Mouse (Mus musculus) stomach, embryonic 16.5 days (tissue): ENCODE measurements around the gene Pafah1b2. TPM values are rescaled to one million over a fixed set of nuclear protein-coding genes. Genes with fewer than 3 reads are reported as not detected.
A peak's percentile ranks its signal among the peaks of the same experiment; 100 is the strongest.

ENCODE experiments used
- ATAC-seq: fragments of 200-750 bp; cut with Nextera tagmentation; 2 replicates; pipeline ENCODE4 v1.8.0; 2017; ENCODE audit warnings: moderate number of reproducible peaks, moderate TSS enrichment; ENCODE audit not compliant: insufficient read depth, low FRiP score
- H3K27ac ChIP-seq: fragments of 300-500 bp; sonication (generic); 2 replicates; pipeline ENCODE4 v1.5.1; 2014; ENCODE audit warnings: low read length
- H3K27me3 ChIP-seq: fragments of 300-500 bp; sonication (generic); 2 replicates; pipeline ENCODE4 v1.6.1; 2014; ENCODE audit warnings: low read length, control low read depth, mixed read lengths; ENCODE audit not compliant: control insufficient read depth, insufficient read depth
- H3K36me3 ChIP-seq: fragments of 300-500 bp; sonication (generic); 2 replicates; pipeline ENCODE4 v1.6.1; 2014; ENCODE audit warnings: low read length; ENCODE audit not compliant: control insufficient read depth, insufficient read depth
- H3K4me1 ChIP-seq: fragments of 300-500 bp; sonication (generic); 2 replicates; pipeline ENCODE4 v1.6.1; 2014; ENCODE audit warnings: low read length, control low read depth, mixed read lengths; ENCODE audit not compliant: control insufficient read depth, insufficient read depth
- H3K4me2 ChIP-seq: fragments of 300-500 bp; sonication (generic); 2 replicates; pipeline ENCODE4 v1.6.1; 2014; ENCODE audit warnings: low read depth, low read length, mixed read lengths
- H3K4me3 ChIP-seq: fragments of 300-500 bp; sonication (generic); replicated peaks from 2 replicates; pipeline ENCODE4 v1.5.1; 2014; ENCODE audit warnings: mild to moderate bottlenecking, low read length
- H3K9ac ChIP-seq: fragments of 300-500 bp; sonication (generic); 2 replicates; pipeline ENCODE4 v1.6.1; 2014; ENCODE audit warnings: low read length
- H3K9me3 ChIP-seq: fragments of 300-500 bp; sonication (generic); replicated peaks from 2 replicates; pipeline ENCODE4 v1.6.1; 2016; ENCODE audit warnings: low read length, control low read depth; ENCODE audit not compliant: control insufficient read depth
- WGBS: fragments of 180-500 bp; shearing (Covaris S2); extraction: QIAGEN DNeasy Blood & Tissue Kit; methylation state at CpG from one replicate; pipeline ENCODE4 v1.1.7; 2014; 5-methylcytosine and 5-hydroxymethylcytosine counted together
- polyA plus RNA-seq: library from polyadenylated mRNA; unstranded; fragments of >200 nt; fragmentation: Nextera tagmentation; extraction: Ambion mirVana; gene quantifications from 2 replicates; pipeline ENCODE4 v1.2.1, GENCODE M21; 2015

Pafah1b2 gene
- polyA plus RNA-seq, 1 experiment from 2014 or later = 152 TPM

GRCm38 (mm10) chr9:45935628-45936210 is 76.8 kb downstream of the Pafah1b2 start, which contains the start of gene Tagln:
Gene Tagln (minus strand): TSS chr9:45936058.
- H3K4me2 ChIP-seq = peak within 1 kb of the TSS; percentile 45
- WGBS = 3% methylated on average over 21 of the region's 21 CpGs
- peak; percentile 86 for ATAC-seq
- H3K9me3 ChIP-seq = no peaks in the 10 kb centered on the region
- H3K27me3 ChIP-seq = no peaks in the 10 kb centered on the region
- H3K9ac ChIP-seq = peak within 1 kb of the TSS; percentile 69
- H3K27ac ChIP-seq = peak within 1 kb of the TSS; percentile 80
- H3K4me1 ChIP-seq = peaks cover 15% of the 10 kb centered on the region
- no peaks in the 10 kb centered on the region for H3K36me3 ChIP-seq
- H3K4me3 ChIP-seq = peak within 1 kb of the TSS; percentile 41

GRCm38 (mm10) chr9:45932571-45933415 is 79.7 kb downstream of the Pafah1b2 start:
- Histone ChIP-seq H3K9ac (peak overlapping the region; percentile 54), H3K36me3 (peaks cover 11% of the 10 kb centered on the region; the same call in 1 of the 2 replicates), H3K27ac (peak overlapping the region; percentile 67), H3K4me1 (peaks cover 15% of the 10 kb centered on the region), H3K27me3 (no peaks in the 10 kb centered on the region), H3K9me3 (no peaks in the 10 kb centered on the region), H3K4me2 (peak overlapping the region; percentile 38), H3K4me3 (peak overlapping the region; percentile 41)
- WGBS = 54% methylated on average over 11 of the region's 11 CpGs
- ATAC-seq = no peak

- no peaks in the 10 kb centered on the region for H3K9me3 ChIP-seq
- H3K9ac ChIP-seq = 0 out of 2 replicates have a peak overlapping the region, but pooled peaks have one; percentile 16
- ATAC-seq = no peak
- no peaks in the 10 kb centered on the region for H3K27me3 ChIP-seq
- H3K4me2 ChIP-seq = peak overlapping the region; percentile 38
- H3K36me3 ChIP-seq = peaks cover 16% of the 10 kb centered on the region; the same call in 1 of the 2 replicates
- H3K27ac ChIP-seq = peak overlapping the region; percentile 67
- WGBS = 31% methylated on average over 1 of the region's 1 CpGs
- H3K4me3 ChIP-seq = peak overlapping the region; percentile 41; the same call in 1 of the 2 replicates
- H3K4me1 ChIP-seq = peaks cover 15% of the 10 kb centered on the region
These were observed 80.5 kb downstream of the Pafah1b2 start for GRCm38 (mm10) chr9:45931958-45932357.

GRCm38 (mm10) chr9:45929285-45929684 is 83.2 kb downstream of the Pafah1b2 start:
- Histone ChIP-seq H3K4me2 (no peak overlapping the region), H3K36me3 (peaks cover 16% of the 10 kb centered on the region; the same call in 1 of the 2 replicates), H3K27ac (no peak overlapping the region), H3K9ac (no peak overlapping the region), H3K9me3 (no peaks in the 10 kb centered on the region), H3K4me1 (0 out of 2 replicates have a peak, but pooled peaks cover 5% of the 10 kb centered on the region), H3K27me3 (no peaks in the 10 kb centered on the region), H3K4me3 (no peak overlapping the region)
- no peak for ATAC-seq
- WGBS = 80% methylated on average over 5 of the region's 5 CpGs

- H3K4me3 ChIP-seq = no peak overlapping the region
- H3K27me3 ChIP-seq = no peaks in the 10 kb centered on the region
- ATAC-seq = peak; percentile 77
- no peak overlapping the region for H3K4me2 ChIP-seq
- H3K36me3 ChIP-seq = peaks cover 13% of the 10 kb centered on the region; the same call in 1 of the 2 replicates
- no peaks in the 10 kb centered on the region for H3K4me1 ChIP-seq
- H3K27ac ChIP-seq = peak overlapping the region; percentile 86
- no peaks in the 10 kb centered on the region for H3K9me3 ChIP-seq
- H3K9ac ChIP-seq = 0 out of 2 replicates have a peak overlapping the region, but pooled peaks have one; percentile 4
- 42% methylated on average over 1 of the region's 1 CpGs for WGBS
These were observed 92.6 kb downstream of the Pafah1b2 start for GRCm38 (mm10) chr9:45919895-45920294.

GRCm38 (mm10) chr9:45917041-45917934 is 95.2 kb downstream of the Pafah1b2 start:
- Histone ChIP-seq H3K27me3 (no peaks in the 10 kb centered on the region), H3K9me3 (no peaks in the 10 kb centered on the region), H3K27ac (peak overlapping the region; percentile 67), H3K4me3 (no peak overlapping the region), H3K9ac (no peak overlapping the region), H3K4me1 (no peaks in the 10 kb centered on the region), H3K4me2 (no peak overlapping the region), H3K36me3 (peaks cover 23% of the 10 kb centered on the region; the same call in 1 of the 2 replicates)
- ATAC-seq = peak; percentile 76
- WGBS = 75% methylated on average over 5 of the region's 5 CpGs

GRCm38 (mm10) chr9:45915659-45916058 is 96.8 kb downstream of the Pafah1b2 start:
- Histone ChIP-seq H3K27ac (no peak overlapping the region), H3K9ac (no peak overlapping the region), H3K4me2 (no peak overlapping the region), H3K9me3 (no peaks in the 10 kb centered on the region), H3K27me3 (no peaks in the 10 kb centered on the region), H3K4me1 (no peaks in the 10 kb centered on the region), H3K36me3 (peaks cover 23% of the 10 kb centered on the region; the same call in 1 of the 2 replicates), H3K4me3 (no peak overlapping the region)
- 93% methylated on average over 2 of the region's 2 CpGs for WGBS
- no peak for ATAC-seq
